Mouse (Mus musculus) liver, postnatal 0 days (tissue): Measurements from ENCODE around the gene Mad1l1. TPM values are rescaled to one million over a fixed set of nuclear protein-coding genes. Genes with fewer than 3 reads are reported as not detected.

Source experiments
- ATAC-seq: fragments of 200-750 bp; cut with Nextera tagmentation; 2 replicates; pipeline ENCODE4 v1.8.0; 2017; ENCODE audit warnings: mild to moderate bottlenecking, moderate library complexity
- DNase-seq: peaks from one replicate; pipeline ENCODE4 v3.0.0-alpha.2; 2016
- H3K27ac ChIP-seq: fragments of 300-500 bp; sonication (generic); 2 replicates; pipeline ENCODE4 v1.5.1; 2014; ENCODE audit warnings: antibody characterized with exemption, moderate library complexity, mild to moderate bottlenecking, low read depth
- H3K27me3 ChIP-seq: fragments of 300-500 bp; sonication (generic); 2 replicates; pipeline ENCODE4 v1.6.1; 2014; ENCODE audit warnings: low read length, control low read depth, mixed read lengths; ENCODE audit not compliant: insufficient read depth
- H3K36me3 ChIP-seq: fragments of 300-500 bp; sonication (generic); replicated peaks from 2 replicates; pipeline ENCODE4 v1.6.1; 2014; ENCODE audit warnings: mild to moderate bottlenecking, control low read depth, low read length, moderate library complexity, mixed read lengths; ENCODE audit not compliant: insufficient read depth
- H3K4me1 ChIP-seq: fragments of 300-500 bp; sonication (generic); 2 replicates; pipeline ENCODE4 v1.6.1; 2014; ENCODE audit warnings: antibody characterized with exemption, mild to moderate bottlenecking, control low read depth; ENCODE audit not compliant: insufficient read depth
- H3K4me2 ChIP-seq: fragments of 300-500 bp; sonication (generic); 2 replicates; pipeline ENCODE4 v1.6.1; 2014; ENCODE audit warnings: low read depth, mild to moderate bottlenecking, low read length, moderate library complexity, mixed read lengths
- H3K4me3 ChIP-seq: fragments of 300-500 bp; sonication (generic); 2 replicates; pipeline ENCODE4 v1.5.1; 2014; ENCODE audit warnings: low read depth, low read length
- H3K9ac ChIP-seq: fragments of 300-500 bp; sonication (generic); replicated peaks from 2 replicates; pipeline ENCODE4 v1.6.1; 2014; ENCODE audit warnings: mild to moderate bottlenecking, moderate library complexity
- H3K9me3 ChIP-seq: fragments of 300-500 bp; sonication (generic); 2 replicates; pipeline ENCODE4 v1.6.1; 2016; ENCODE audit warnings: mild to moderate bottlenecking, control low read depth, low read length, mixed read lengths
- CTCF ChIP-seq: sonication (generic); IDR thresholded peaks from 2 replicates; pipeline ENCODE4 v1.5.1; 2016; ENCODE audit warnings: antibody characterized with exemption, low read depth
- EP300 ChIP-seq: IDR thresholded peaks from 2 replicates; pipeline ENCODE4 v1.6.1; 2016; ENCODE audit warnings: antibody characterized with exemption, low read depth, mild to moderate bottlenecking
- WGBS: fragments of 180-500 bp; shearing (Covaris S2); extraction: QIAGEN DNeasy Blood & Tissue Kit; methylation state at CpG from one replicate; pipeline ENCODE4 v1.1.7; 2014; ENCODE audit not compliant: insufficient replicate concordance; 5-methylcytosine and 5-hydroxymethylcytosine counted together
- polyA plus RNA-seq: library from polyadenylated mRNA; unstranded; fragments of >200 nt; fragmentation: Nextera tagmentation; extraction: Ambion mirVana; gene quantifications from 2 replicates; pipeline ENCODE4 v1.2.1, GENCODE M21; 2015

Mad1l1 gene
- polyA plus RNA-seq, 1 experiment from 2014 or later: 17.0 TPM

DNA sequence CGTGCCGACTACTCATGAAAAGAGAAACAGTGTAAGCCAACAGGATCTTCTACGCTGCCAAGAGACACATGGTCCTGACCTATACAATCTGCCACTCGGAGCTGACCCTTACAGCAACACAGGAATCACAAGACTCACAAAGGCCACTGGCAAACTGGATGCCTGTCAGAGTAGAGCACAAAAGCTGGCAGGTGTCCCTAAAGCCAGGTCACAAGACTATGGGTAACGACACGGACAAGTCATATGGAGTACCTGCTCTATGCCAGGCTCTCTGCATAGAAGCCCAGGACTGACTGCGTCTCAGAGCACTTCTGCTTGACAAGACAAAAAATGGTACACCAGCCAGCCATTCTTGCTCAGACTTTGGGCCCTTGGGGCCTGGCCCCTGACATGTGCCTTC lies 234.1 kb downstream of the Mad1l1 start:
- no peak overlapping the region for H3K4me2 ChIP-seq
- TF ChIP-seq CTCF (no peak), EP300 (no peak)
- H3K9me3 ChIP-seq: no peaks in the 10 kb centered on the region
- no peak for ATAC-seq
- DNase-seq: no peak
- 88% methylated on average over 7 of the region's 7 CpGs for WGBS
- no peaks in the 10 kb centered on the region for H3K4me1 ChIP-seq
- no peaks in the 10 kb centered on the region for H3K27me3 ChIP-seq
- peaks cover 38% of the 10 kb centered on the region for H3K36me3 ChIP-seq
- no peak overlapping the region for H3K27ac ChIP-seq
- no peak overlapping the region for H3K4me3 ChIP-seq
- no peak overlapping the region for H3K9ac ChIP-seq

DNA sequence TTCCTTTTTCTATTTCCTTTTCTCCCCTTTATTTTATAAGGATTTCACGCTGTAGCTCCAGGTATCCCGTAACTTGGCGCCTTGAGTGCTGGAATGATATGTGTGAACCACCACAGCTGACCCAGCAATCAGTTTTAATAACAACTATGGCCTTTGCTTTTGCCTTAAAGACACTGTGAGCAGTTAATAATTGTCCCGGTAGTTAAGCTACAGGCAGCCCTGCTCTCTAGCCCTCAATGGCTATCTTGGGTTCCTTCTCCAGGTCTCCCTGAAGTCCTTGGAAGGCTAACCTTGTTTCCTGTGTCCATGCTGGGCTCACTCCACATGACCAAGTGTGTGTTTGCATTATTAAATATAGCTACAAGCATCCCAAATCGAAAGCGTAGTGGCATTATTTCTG lies 237.0 kb downstream of the Mad1l1 start:
- no peaks in the 10 kb centered on the region for H3K9me3 ChIP-seq
- peaks cover 30% of the 10 kb centered on the region for H3K36me3 ChIP-seq
- H3K4me2 ChIP-seq: no peak overlapping the region
- TF ChIP-seq CTCF (no peak), EP300 (no peak)
- H3K4me1 ChIP-seq: no peaks in the 10 kb centered on the region
- WGBS: 89% methylated on average over 6 of the region's 6 CpGs
- DNase-seq (no peak), ATAC-seq (no peak)
- H3K27me3 ChIP-seq: no peaks in the 10 kb centered on the region
- no peak overlapping the region for H3K27ac ChIP-seq
- H3K9ac ChIP-seq: no peak overlapping the region
- no peak overlapping the region for H3K4me3 ChIP-seq

DNA sequence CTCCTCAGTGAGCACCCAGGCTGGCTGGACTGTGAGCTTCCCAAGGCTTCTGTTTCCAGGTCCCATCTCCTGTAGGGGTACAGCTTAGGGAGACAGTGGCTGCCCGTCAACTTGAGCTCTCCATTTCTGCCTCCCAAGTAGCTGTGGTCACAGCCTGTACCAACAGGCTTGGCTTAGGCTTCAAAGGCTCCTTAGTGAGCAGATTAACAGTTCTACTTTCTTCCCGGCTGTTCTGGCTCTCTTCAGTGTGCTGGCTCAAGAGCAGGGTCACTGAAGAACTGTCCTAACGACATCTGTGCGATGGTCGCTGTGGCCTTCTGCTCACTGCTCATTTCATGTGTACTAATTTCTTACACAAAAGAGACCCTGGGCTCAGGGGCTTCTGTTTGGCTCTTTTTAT lies 237.4 kb downstream of the Mad1l1 start:
- Histone ChIP-seq H3K4me3 (no peak overlapping the region), H3K9ac (no peak overlapping the region), H3K4me1 (no peaks in the 10 kb centered on the region), H3K4me2 (no peak overlapping the region), H3K27me3 (no peaks in the 10 kb centered on the region), H3K9me3 (no peaks in the 10 kb centered on the region), H3K27ac (no peak overlapping the region), H3K36me3 (peaks cover 27% of the 10 kb centered on the region)
- DNase-seq (no peak), ATAC-seq (no peak)
- no peak for TF ChIP-seq EP300
- TF ChIP-seq CTCF: no peak
- 90% methylated on average over 5 of the region's 5 CpGs for WGBS

DNA sequence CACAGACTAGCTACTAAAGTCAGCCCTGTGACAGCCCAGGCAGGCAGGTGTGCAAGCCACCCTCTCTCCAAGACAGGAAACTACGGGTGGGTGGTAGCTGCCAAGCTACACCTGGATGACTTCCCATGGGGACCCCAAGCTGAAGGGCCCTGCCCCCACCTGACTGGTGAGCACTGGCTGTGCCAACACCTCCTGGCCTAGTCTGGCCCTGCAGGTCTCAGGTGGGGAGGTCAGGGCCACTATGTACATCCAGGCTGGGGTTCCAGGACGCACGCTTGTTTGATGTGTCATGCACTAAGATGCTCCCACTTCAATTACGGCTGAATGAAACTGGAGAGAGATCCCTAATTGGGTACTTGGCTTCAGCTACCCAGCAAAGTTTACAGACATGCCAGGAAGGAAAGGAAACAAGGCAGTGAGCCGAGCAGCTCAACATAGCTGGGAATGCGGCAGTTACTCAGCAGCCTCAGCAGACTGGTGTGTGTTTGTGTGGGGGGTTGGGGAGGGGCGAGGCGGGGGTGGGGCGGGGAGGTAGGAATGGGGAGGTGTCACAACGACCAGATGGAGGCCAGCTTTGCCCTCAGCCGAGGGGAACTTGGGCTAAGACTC lies 239.0 kb downstream of the Mad1l1 start:
- WGBS: 65% methylated on average over 11 of the region's 11 CpGs
- H3K4me3 ChIP-seq: no peak overlapping the region
- H3K9me3 ChIP-seq: no peaks in the 10 kb centered on the region
- DNase-seq (no peak), ATAC-seq (no peak)
- H3K27ac ChIP-seq: no peak overlapping the region
- H3K9ac ChIP-seq: no peak overlapping the region
- no peaks in the 10 kb centered on the region for H3K27me3 ChIP-seq
- peaks cover 22% of the 10 kb centered on the region for H3K36me3 ChIP-seq
- H3K4me1 ChIP-seq: no peaks in the 10 kb centered on the region
- TF ChIP-seq CTCF (no peak), EP300 (no peak)
- no peak overlapping the region for H3K4me2 ChIP-seq

DNA sequence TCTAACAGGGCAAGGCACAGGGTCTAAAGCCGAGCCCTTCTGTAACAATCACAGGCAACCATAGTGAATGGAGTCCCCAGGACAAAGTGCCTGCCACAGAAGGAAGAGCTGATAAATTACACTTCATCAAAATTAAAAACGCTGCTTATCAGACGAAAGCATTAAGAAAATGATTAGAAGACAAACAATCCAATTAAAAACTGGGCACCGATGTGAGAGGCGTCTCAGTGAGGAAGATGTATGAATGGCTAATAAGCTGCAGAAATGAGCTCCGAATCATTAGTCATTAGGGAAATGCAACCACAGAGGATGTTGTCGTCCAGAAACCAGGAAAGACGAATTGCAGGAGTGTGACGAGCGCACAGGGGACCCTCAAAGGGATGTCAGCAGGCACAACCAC lies 240.3 kb downstream of the Mad1l1 start:
- no peak for ATAC-seq
- Histone ChIP-seq H3K27ac (no peak overlapping the region), H3K27me3 (no peaks in the 10 kb centered on the region), H3K4me1 (no peaks in the 10 kb centered on the region), H3K9ac (no peak overlapping the region), H3K4me3 (no peak overlapping the region), H3K9me3 (no peaks in the 10 kb centered on the region), H3K4me2 (no peak overlapping the region), H3K36me3 (peaks cover 13% of the 10 kb centered on the region)
- TF ChIP-seq CTCF: no peak
- TF ChIP-seq EP300: no peak
- WGBS: 78% methylated on average over 10 of the region's 10 CpGs
- no peak for DNase-seq

DNA sequence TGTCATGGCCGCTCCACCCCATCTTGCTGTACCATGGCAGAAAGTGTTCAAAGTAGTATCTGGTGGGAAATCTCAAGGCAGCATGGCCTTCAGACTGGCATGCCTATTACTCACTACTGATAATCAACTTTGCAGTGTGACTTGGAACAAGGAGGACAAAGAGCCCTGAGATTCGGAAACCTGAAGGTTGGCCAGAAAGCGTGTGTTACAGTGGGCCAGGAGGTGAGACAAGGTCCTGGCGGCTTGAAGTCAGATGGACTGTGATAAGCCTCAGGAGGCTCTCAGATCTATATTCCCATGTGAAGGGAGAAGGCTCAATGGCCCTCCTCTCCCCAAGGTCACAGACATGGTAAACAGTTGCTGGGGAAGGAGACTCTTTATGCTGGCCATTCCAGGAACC lies 241.8 kb downstream of the Mad1l1 start:
- H3K9ac ChIP-seq: no peak overlapping the region
- H3K27me3 ChIP-seq: no peaks in the 10 kb centered on the region
- H3K36me3 ChIP-seq: peaks cover 9% of the 10 kb centered on the region
- no peak for TF ChIP-seq CTCF
- no peak for TF ChIP-seq EP300
- H3K4me1 ChIP-seq: no peaks in the 10 kb centered on the region
- no peak for DNase-seq
- no peak overlapping the region for H3K4me3 ChIP-seq
- WGBS: 89% methylated on average over 4 of the region's 4 CpGs
- H3K9me3 ChIP-seq: no peaks in the 10 kb centered on the region
- H3K4me2 ChIP-seq: no peak overlapping the region
- no peak for ATAC-seq
- no peak overlapping the region for H3K27ac ChIP-seq

DNA sequence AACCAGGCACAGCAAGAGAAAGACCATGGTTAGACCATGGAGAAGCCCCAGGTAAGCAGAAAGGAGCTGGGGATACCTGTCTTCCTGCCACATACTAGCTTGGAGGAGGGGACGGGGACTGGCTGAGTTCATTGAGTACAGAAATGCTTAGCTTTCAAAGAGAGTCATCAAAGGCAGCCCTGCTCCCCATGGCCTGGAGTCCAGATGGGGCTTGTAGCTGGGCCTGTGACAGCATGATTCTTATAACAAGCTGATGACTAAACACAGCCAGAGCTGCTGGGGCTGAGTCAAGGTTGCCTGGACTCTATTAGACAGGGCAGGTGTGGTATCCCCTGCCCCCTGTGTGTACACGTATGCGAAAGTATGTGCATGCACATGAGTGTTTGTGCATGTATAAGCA lies 242.9 kb downstream of the Mad1l1 start:
- TF ChIP-seq EP300 (no peak), CTCF (no peak)

More for the DNA sequence above, 242.9 kb downstream of the Mad1l1 start:
- no peak overlapping the region for H3K4me3 ChIP-seq
- H3K4me1 ChIP-seq: no peaks in the 10 kb centered on the region
- no peak overlapping the region for H3K9ac ChIP-seq
- no peaks in the 10 kb centered on the region for H3K27me3 ChIP-seq
- DNase-seq (no peak), ATAC-seq (no peak)
- peaks cover 9% of the 10 kb centered on the region; the same call in 1 of the 2 replicates for H3K36me3 ChIP-seq
- H3K4me2 ChIP-seq: no peak overlapping the region
- no peaks in the 10 kb centered on the region for H3K9me3 ChIP-seq
- 93% methylated on average over 3 of the region's 3 CpGs for WGBS
- no peak overlapping the region for H3K27ac ChIP-seq
